25 mouse cellular contexts compared by ENCODE assay signal in genomic region chr10:60369405-60369804, GRCm38 (mm10). TPM values are rescaled to one million over a fixed set of nuclear protein-coding genes. Genes with fewer than 3 reads are reported as not detected.
A peak's percentile ranks its signal among the peaks of the same experiment; 100 is the strongest.
DNase-seq lines count a peak whose midpoint lies in the region; ATAC-seq and TF ChIP-seq lines count a peak whose summit lies in the region.
"Had no signal": no experiment of that assay in that cellular context is flagged by ENCODE, and none has a peak within 500 bp of the region (broad histone marks: within the 10 kb centered on the region; RNA-seq: fewer than 3 reads in every experiment).

No protein-coding gene starts in this region.

- TF ChIP-seq POLR2A in bone marrow macrophage, adult 2 months (IDR thresholded peaks at IDR 0.05; ENCODE audit: borderline replicate concordance, low read depth, low read length): no peak

- peak overlapping the region; percentile 16; the same call in 1 of the 2 replicates for H3K27ac ChIP-seq in liver, postnatal 0 days (ENCODE audit: low read depth)
- H3K27ac ChIP-seq in bone marrow macrophage, adult 2 months (ENCODE audit: insufficient read depth, low read depth, low read length): peak overlapping the region; percentile 99; the same call in 1 of the 2 replicates
- peak overlapping the region; percentile 97 for H3K27ac ChIP-seq in macrophage
- H3K27ac ChIP-seq in kidney, embryonic 16.5 days (ENCODE audit: low read length): no peak overlapping the region
- H3K27ac ChIP-seq: embryonic facial prominence, embryonic 15.5 days; forebrain, embryonic 10.5 days; forebrain, embryonic 15.5 days; heart, embryonic 10.5 days; hindbrain, embryonic 14.5 days had no signal

- no peak overlapping the region for H3K4me2 ChIP-seq in liver, postnatal 0 days (ENCODE audit: low read depth, low read length)
- no peak overlapping the region for H3K4me2 ChIP-seq in kidney, embryonic 16.5 days (replicated peaks; ENCODE audit: low read depth, low read length)
- H3K4me2 ChIP-seq: embryonic facial prominence, embryonic 15.5 days; forebrain, embryonic 15.5 days; hindbrain, embryonic 14.5 days had no signal

- H3K79me2 ChIP-seq in macrophage (ENCODE audit: inconsistent target): peaks cover 39% of the 10 kb centered on the region; the same call in 1 of the 2 replicates

- H3K27me3 ChIP-seq in liver, postnatal 0 days (ENCODE audit: insufficient read depth, low read length): no peaks in the 10 kb centered on the region
- H3K27me3 ChIP-seq in kidney, embryonic 16.5 days (ENCODE audit: insufficient read depth, low read length): no peaks in the 10 kb centered on the region
- H3K27me3 ChIP-seq: embryonic facial prominence, embryonic 15.5 days; forebrain, embryonic 15.5 days; Patski had no signal

- WGBS in liver, postnatal 0 days (ENCODE audit: insufficient replicate concordance): 67% methylated on average over 6 of the region's 6 CpGs
- 46% methylated on average over 6 of the region's 6 CpGs for WGBS in macrophage (ENCODE audit: missing documents)
- WGBS in kidney, embryonic 16.5 days: 79% methylated on average over 6 of the region's 6 CpGs

- H3K4me1 ChIP-seq in liver, postnatal 0 days (ENCODE audit: insufficient read depth): peaks cover 35% of the 10 kb centered on the region
- peaks cover 84% of the 10 kb centered on the region for H3K4me1 ChIP-seq in bone marrow macrophage, adult 2 months (ENCODE audit: control insufficient read depth, insufficient read depth, low read length)
- peaks cover 8% of the 10 kb centered on the region for H3K4me1 ChIP-seq in kidney, embryonic 16.5 days (ENCODE audit: insufficient read depth, low read length)

- no peak overlapping the region for H3K4me3 ChIP-seq in liver, postnatal 0 days (ENCODE audit: low read depth, low read length)
- H3K4me3 ChIP-seq in bone marrow macrophage, adult 2 months (ENCODE audit: insufficient read depth, low read length): no peak overlapping the region
- no peak overlapping the region for H3K4me3 ChIP-seq in macrophage (ENCODE audit: inconsistent target)
- no peak overlapping the region for H3K4me3 ChIP-seq in kidney, embryonic 16.5 days (ENCODE audit: low read length)
- H3K4me3 ChIP-seq: embryonic facial prominence, embryonic 15.5 days; erythroblast, embryonic 14.5 days; forebrain, embryonic 10.5 days; forebrain, embryonic 15.5 days; heart, embryonic 10.5 days had no signal

- no peaks in the 10 kb centered on the region for H3K9me3 ChIP-seq in liver, postnatal 0 days (ENCODE audit: low read length)
- H3K9me3 ChIP-seq in kidney, embryonic 16.5 days (ENCODE audit: low read length): no peaks in the 10 kb centered on the region
- H3K9me3 ChIP-seq: embryonic facial prominence, embryonic 15.5 days; forebrain, embryonic 10.5 days; forebrain, embryonic 15.5 days; heart, embryonic 10.5 days had no signal

- TF ChIP-seq CTCF in liver, postnatal 0 days (IDR thresholded peaks at IDR 0.05; ENCODE audit: low read depth): no peak
- no peak for TF ChIP-seq CTCF in bone marrow macrophage, adult 2 months (IDR thresholded peaks at IDR 0.05; ENCODE audit: low read depth, low read length)

- no peak for DNase-seq in liver, postnatal 0 days
- DNase-seq in liver: no peak
- DNase-seq in kidney, adult 11 months: no peak
- DNase-seq in cerebellum, postnatal 4 days (ENCODE audit: low spot score in 2 of 2): no peak
- DNase-seq: adrenal gland, adult 2 months; adrenal gland, postnatal 25 days; gastrocnemius, postnatal 36 days; heart, adult 18-20 months; heart, postnatal 10 days had no signal

- no peak for ATAC-seq in liver, postnatal 0 days
- peak; percentile 58 for ATAC-seq in monocyte, adult 5-6 weeks (replicated peaks; ENCODE audit: insufficient number of reproducible peaks, low FRiP score, low TSS enrichment, poor library complexity, severe bottlenecking)
- no peak for ATAC-seq in kidney, embryonic 16.5 days (ENCODE audit: low FRiP score, low TSS enrichment)
- ATAC-seq: activated CD4-positive, CD25-positive, alpha-beta regulatory T cell, adult 4 months; Patski had no signal

- H3K36me3 ChIP-seq in liver, postnatal 0 days (replicated peaks; ENCODE audit: insufficient read depth, low read length): peaks cover 7% of the 10 kb centered on the region; the same call in 1 of the 2 replicates
- peaks cover 44% of the 10 kb centered on the region for H3K36me3 ChIP-seq in macrophage (ENCODE audit: inconsistent target)
- H3K36me3 ChIP-seq in kidney, embryonic 16.5 days (ENCODE audit: insufficient read depth, low read length): no peaks in the 10 kb centered on the region
- H3K36me3 ChIP-seq: embryonic facial prominence, embryonic 15.5 days; forebrain, embryonic 10.5 days; forebrain, embryonic 15.5 days; heart, embryonic 10.5 days had no signal

- no peak for TF ChIP-seq EP300 in liver, postnatal 0 days (IDR thresholded peaks at IDR 0.05; ENCODE audit: low read depth)

- H3K9ac ChIP-seq in liver, postnatal 0 days (replicated peaks): no peak overlapping the region
- no peak overlapping the region; the same call in 1 of the 2 replicates for H3K9ac ChIP-seq in kidney, embryonic 16.5 days (replicated peaks; ENCODE audit: low read length)
- H3K9ac ChIP-seq: embryonic facial prominence, embryonic 15.5 days; forebrain, embryonic 15.5 days; hindbrain, embryonic 14.5 days had no signal

RNA-seq across cellular contexts. Expression of gene Vsir, which starts 22.8 kb away (rescaled TPM):
- polyA plus RNA-seq in liver, postnatal 0 days (2015; fragmentation: Nextera tagmentation; extraction: Ambion mirVana): 11.4 and 11.9 TPM in 2 replicates
- polyA plus RNA-seq in bone marrow macrophage, adult 2 months (2012; ENCODE audit: insufficient read depth, insufficient read length, missing spikeins): 536 and 666 TPM in 2 replicates
- 100 to 1,000 TPM in 6 of 26 experiments, 10 to 100 TPM in 20; 10.8 to 164 (median 60.8) TPM for total RNA-seq in macrophage (2018; cell fraction: chromatin; rRNA removed)
- 100 to 1,000 TPM in 24 of 26 experiments, 10 to 100 TPM in 2; 90.4 to 273 (median 157) TPM for total RNA-seq in macrophage (2018; cell fraction: cytosol; rRNA removed)
- 100 to 1,000 TPM in 24 of 26 experiments, 10 to 100 TPM in 2; 88.2 to 317 (median 168) TPM for total RNA-seq in macrophage (2018; cell fraction: nucleus; rRNA removed)
- polyA plus RNA-seq in macrophage (2018): 165 to 459 TPM (median 279 TPM) in 3 replicates
- 223 to 337 TPM (median 251 TPM) in 3 replicates for total RNA-seq in monocyte, adult 5-6 weeks (2017)
- 3.9 and 4.2 TPM in 2 replicates for polyA plus RNA-seq in kidney, embryonic 16.5 days (2015; fragmentation: Nextera tagmentation; extraction: Ambion mirVana)

RNA-seq across cellular contexts. Expression of gene Gm17455, which starts 30.1 kb away (rescaled TPM):
- not detected in 2 replicates for polyA plus RNA-seq in liver, postnatal 0 days (2015; fragmentation: Nextera tagmentation; extraction: Ambion mirVana)
- polyA plus RNA-seq in bone marrow macrophage, adult 2 months (2012; ENCODE audit: insufficient read depth, insufficient read length, missing spikeins): not detected in 2 replicates
- total RNA-seq in macrophage (2018; cell fraction: chromatin; rRNA removed): 1 to 10 TPM in 6 of 26 experiments, under 1 TPM in 2, not detected in 18; 0.81 to 7.0 (median 1.4) TPM
- under 1 TPM in 7 of 26 experiments, not detected in 19; 0.14 to 0.59 (median 0.29) TPM for total RNA-seq in macrophage (2018; cell fraction: cytosol; rRNA removed)
- 10 to 100 TPM in 1 of 26 experiments, 1 to 10 TPM in 9, under 1 TPM in 1, not detected in 15; 0.88 to 10.1 (median 1.5) TPM for total RNA-seq in macrophage (2018; cell fraction: nucleus; rRNA removed)
- not detected in 3 replicates for polyA plus RNA-seq in macrophage (2018)
- total RNA-seq in monocyte, adult 5-6 weeks (2017): not detected in 3 replicates
- polyA plus RNA-seq in kidney, embryonic 16.5 days (2015; fragmentation: Nextera tagmentation; extraction: Ambion mirVana): 0.40 and 0.81 TPM in 2 replicates
- total RNA-seq: adrenal gland, adult 2 months; adrenal gland, postnatal 25 days; gastrocnemius, adult 8-10 months; gastrocnemius, postnatal 36 days; heart, adult 18-20 months; heart, postnatal 10 days; hematopoietic stem cell, adult 5-6 weeks had no signal
- polyA plus RNA-seq: C2C12; erythroblast, embryonic 14.5 days; heart, embryonic 14.5 days; Patski had no signal

Comparison
In these comparisons a context has a peak if more than half of its experiments do, and no peak if none do; other contexts are left out.
1. RNA of gene Vsir, which starts 22.8 kb away (polyA plus RNA-seq): 536 to 666 TPM in bone marrow macrophage, adult 2 months and 165 to 459 TPM in macrophage; 11.4 to 11.9 TPM in liver, postnatal 0 days and 3.9 to 4.2 TPM in kidney, embryonic 16.5 days; every median in the first group is over 10 times any median in the second.